Mouse (Mus musculus) heart, adult 11 months (tissue): ENCODE data around the gene H2-Oa.

Experiments
- DNase-seq: peaks from one replicate; pipeline ENCODE4 v3.0.0; 2022

H2-Oa gene

DNA sequence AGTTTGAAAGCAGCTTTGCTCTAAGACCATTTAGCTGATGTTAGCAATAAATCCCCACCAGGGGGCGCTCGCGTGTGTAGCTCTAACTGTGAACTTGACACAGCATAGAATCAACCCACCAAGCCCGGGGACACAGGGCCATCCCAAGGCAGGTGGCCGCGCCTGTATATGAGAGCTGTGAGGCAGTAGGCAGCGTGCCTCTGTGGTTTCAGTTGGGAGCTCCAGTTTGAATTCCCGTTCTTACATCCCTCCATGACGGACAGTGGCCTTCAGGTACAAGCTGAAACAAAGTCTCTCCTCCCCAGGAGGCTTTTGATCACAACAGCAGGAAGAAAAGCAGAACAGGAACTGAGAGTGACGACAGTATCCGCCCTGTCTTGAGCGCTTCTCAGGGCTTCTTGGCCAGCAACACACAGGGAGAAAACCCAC is 9.5 kb downstream of the H2-Oa start:
- peak; percentile 98 for DNase-seq

- DNase-seq = no peak
These were observed 10.7 kb downstream of the H2-Oa start for GRCm38 (mm10) chr17:34102831-34103230.

DNA sequence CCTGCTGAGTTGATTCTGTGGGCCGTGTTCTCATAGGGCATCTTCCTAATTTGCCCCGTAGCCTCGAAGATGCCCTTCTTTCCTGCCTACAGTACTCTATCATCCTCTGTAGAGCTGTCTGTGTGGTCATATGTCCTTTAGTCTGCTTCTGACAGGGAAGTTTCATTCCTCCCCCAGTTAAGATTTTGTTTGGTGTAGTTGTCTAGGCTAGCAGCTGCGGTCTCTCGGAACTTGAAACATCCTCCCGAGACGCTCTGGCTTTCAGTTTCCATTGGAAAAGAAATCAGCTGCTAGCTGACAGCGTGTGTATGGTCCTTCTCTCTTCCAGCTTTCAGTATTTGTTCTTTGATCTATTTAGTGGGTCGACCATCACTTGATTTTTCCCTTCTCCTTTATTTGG is 12.7 kb downstream of the H2-Oa start:
- DNase-seq = no peak

GRCm38 (mm10) chr17:34106555-34106954 is 14.4 kb downstream of the H2-Oa start:
- peak; percentile 87 for DNase-seq

GRCm38 (mm10) chr17:34107109-34107867 is 15.1 kb downstream of the H2-Oa start:
- DNase-seq = peak; percentile 85

- no peak for DNase-seq
These were observed 16.3 kb downstream of the H2-Oa start for GRCm38 (mm10) chr17:34108460-34108859.

DNA sequence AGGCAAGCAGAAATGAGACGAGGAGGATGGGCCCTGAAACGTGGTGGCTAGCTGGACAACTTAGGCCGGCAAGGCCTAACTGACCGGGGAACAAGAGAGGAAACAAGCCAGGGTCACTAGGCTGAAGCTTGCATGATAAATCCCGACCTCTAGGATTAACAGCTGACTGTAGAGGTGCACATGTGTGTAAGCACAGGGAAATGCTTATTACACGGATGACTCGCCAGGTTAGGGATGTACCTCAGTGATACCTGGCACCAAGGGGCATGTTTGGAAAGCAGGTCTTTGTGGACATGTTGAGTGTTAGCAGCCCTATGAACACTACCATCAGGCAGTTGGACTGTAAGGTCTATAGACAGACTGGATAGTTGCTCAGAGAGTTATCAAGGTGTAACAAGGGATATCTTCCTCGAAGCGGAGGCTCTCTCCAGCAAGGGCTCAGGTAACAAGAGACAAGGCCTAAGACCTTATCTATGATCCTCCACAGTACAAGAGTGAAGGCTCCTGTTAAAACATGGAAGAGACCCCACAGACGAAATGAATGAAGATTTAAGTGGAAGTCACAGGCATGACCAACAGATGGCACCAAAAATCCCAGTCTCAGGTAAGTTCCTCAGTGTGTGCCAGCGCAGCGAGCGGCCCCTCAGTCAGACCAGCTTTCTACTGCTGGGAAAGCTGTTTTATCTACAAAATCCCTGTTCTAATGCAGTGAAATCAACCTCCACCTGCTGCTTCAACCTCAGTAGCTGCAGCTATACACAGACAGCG is 17.1 kb downstream of the H2-Oa start:
- no peak for DNase-seq

DNA sequence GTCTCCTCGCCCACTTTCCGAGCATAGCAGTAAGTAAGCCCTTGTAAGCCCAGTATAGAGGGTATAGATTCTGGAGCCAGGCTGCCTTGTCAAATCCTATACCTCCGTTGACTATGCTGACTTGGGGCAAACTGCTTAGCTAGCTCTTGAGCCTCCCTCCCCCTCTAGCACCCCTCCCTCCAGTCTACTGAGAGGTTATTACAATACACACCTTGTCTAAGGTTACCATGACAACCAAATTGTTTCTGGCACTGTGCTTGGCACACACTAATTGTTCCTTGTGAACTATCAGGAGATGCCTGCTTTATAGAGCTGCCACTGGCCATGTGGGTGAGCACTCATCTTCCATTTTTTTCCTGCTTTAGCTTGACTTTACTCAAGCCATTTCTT is 17.7 kb downstream of the H2-Oa start:
- DNase-seq = no peak

DNA sequence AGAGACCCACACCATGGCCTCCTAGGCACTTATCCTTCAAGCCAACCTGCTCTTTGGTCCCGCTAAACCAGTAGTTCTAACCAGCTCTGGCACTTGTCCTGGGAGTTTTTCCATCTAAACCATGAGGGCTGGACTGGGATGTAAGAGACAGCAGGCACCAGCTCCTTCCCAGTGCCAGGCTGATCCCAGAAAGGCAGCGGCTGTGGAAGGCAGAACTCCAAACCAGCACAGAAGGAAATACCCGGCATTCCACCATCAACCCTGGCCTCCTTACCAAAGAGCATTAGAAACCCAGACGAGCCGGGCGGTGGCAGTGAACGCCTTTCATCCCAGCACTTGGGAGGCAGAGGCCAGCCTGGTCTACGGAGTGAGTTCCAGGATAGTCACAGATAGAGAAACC is 18.2 kb downstream of the H2-Oa start:
- DNase-seq = peak; percentile 94

DNA sequence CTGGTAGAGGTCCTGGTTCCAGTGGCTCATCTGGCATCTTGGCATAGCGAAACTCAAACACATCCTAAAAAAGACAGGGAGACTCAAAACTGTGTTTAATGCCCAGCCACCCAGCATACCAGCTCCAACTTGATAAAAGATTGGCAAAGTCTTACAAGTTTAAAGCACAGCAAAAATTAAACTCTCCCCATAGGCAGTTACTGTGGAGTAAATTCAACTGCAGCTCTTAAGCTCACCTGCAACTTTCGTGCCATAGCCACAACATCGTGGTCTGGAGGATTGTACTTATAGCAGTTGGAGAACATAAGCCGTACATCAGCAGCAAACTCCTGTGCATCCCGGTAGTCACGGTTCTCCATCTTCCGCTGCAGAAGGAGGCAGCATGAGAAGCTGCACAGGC is 22.0 kb downstream of the H2-Oa start:
- DNase-seq = no peak

GRCm38 (mm10) chr17:34116736-34117370 is 24.7 kb downstream of the H2-Oa start:
- peak; percentile 96 for DNase-seq

GRCm38 (mm10) chr17:34117421-34118112 is 25.4 kb downstream of the H2-Oa start:
- DNase-seq = no peak

- DNase-seq = peak; percentile 97
These were observed 26.2 kb downstream of the H2-Oa start for GRCm38 (mm10) chr17:34118113-34118872.

- DNase-seq = no peak
These were observed 26.7 kb downstream of the H2-Oa start for GRCm38 (mm10) chr17:34118873-34119248.

DNA sequence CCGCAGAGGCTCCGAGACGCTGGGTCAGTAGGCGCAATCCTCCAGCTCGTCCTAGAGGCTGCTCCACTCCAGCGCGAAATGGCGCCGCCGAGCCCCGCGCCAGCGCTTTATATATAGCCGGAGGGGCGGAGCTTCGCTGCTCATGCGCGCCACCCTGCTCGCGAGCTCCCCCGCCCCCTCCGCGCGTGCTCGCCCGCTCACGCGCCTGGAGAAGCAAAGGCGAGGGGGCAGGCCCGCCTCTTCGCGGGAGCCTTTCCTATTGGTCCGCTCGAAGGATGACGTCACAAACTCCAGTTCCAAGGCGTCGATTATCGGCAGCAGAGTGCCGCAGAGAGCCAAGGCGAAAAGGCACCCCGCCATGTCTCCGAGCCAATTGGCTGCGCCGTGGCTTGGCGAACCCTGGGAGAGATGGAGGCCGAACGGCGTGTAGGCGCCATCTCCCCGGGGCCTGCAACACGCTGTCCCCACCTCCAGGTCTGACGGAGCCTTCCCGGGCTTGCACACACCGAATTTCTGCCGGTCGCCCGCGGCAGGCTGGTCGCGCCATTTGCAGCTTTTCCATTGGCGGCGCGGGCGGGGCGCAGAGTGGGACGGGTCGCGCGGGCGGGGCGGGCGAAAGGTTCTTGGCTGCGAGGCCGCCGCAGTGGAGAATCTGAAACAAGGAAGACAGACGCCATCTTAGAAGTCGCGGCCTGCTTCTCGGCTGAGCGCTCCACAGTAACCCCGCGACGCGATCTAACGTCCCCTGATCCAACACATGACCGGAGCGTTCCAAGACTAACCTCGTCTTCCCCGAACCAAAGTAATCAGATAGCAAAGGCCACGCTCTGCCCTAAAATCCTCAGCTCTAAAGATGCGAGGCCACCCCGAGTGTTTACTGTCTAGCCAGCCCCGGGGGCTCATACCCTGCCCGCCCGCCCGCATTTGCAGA is 27.4 kb downstream of the H2-Oa start, which contains the start of gene H2-DMa:
Gene H2-DMa (plus strand): TSS at position 293 of the 931 bp plus-strand sequence.
- DNase-seq = peak; percentile 100

GRCm38 (mm10) chr17:34120180-34120723 is 28.1 kb downstream of the H2-Oa start:
- DNase-seq = peak; percentile 99

- no peak for DNase-seq
These were observed 28.7 kb downstream of the H2-Oa start for GRCm38 (mm10) chr17:34120814-34121171.

GRCm38 (mm10) chr17:34121172-34121878 is 29.2 kb downstream of the H2-Oa start:
- peak; percentile 100 for DNase-seq

GRCm38 (mm10) chr17:34121879-34122187 is 29.7 kb downstream of the H2-Oa start:
- DNase-seq = no peak
